ENCODE assay signal across 11 mouse cellular contexts in the genomic region with DNA sequence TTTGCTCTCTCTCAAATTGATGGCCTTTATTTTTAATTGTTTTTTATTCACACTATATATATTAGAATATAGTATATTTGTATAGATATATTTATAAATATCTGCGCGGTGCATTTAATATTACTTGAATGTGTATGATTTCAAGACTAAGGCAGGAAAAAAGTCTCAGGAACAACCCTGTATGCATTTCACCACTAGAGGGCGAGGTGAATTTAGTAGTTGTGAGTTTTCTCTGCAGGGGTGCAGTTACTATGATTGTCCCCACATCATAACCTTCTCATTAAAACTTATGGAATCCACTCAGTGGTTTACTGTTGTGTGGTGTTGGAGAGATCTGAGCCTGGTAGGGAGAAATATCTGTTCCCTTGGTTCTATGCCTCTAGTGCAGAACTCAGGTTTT. TPM values are rescaled to one million over a fixed set of nuclear protein-coding genes. Genes with fewer than 3 reads are reported as not detected.
DNase-seq lines count a peak whose midpoint lies in the region.
"Had no signal": no experiment of that assay in that cellular context is flagged by ENCODE, and none has a peak within 500 bp of the region (broad histone marks: within the 10 kb centered on the region; RNA-seq: fewer than 3 reads in every experiment).

No protein-coding gene starts in this region.

- intact Hi-C loops in gastrocnemius, postnatal 14 days (cut with DNase I; ENCODE audit: low total_unique reads) = no loop called here

- peak; percentile 14 for DNase-seq in adrenal gland, postnatal 10 days
- no peak for DNase-seq in adrenal gland, adult 2 months
- DNase-seq in layer of hippocampus, adult 11-12 months (ENCODE audit: low spot score) = peak; percentile 10
- DNase-seq in layer of hippocampus, adult 8-10 months (ENCODE audit: low spot score in 2 of 2) = no peak
- peak; percentile 41 for DNase-seq in ES-CJ7 (ENCODE audit: low read depth, low spot score)
- DNase-seq in induced T-regulatory cell, adult 2 months (ENCODE audit: low read depth) = peak; percentile 44
- no peak for DNase-seq in urinary bladder, postnatal 25 days (ENCODE audit: low spot score)
- no peak for DNase-seq in gastrocnemius, postnatal 14 days

RNA-seq across cellular contexts. Expression of gene Lipf, which starts 18.0 kb away (rescaled TPM):
- not detected for total RNA-seq in adrenal gland, postnatal 10 days (2021)
- total RNA-seq in adrenal gland, adult 2 months (2021) = not detected
- polyA plus RNA-seq in adrenal gland, adult 2 months (2012; rRNA removed) = not detected in 2 replicates
- not detected for total RNA-seq in layer of hippocampus, adult 8-10 months (2022)
- not detected for total RNA-seq in gastrocnemius, postnatal 14 days (2021)
- polyA plus RNA-seq: C2C12; intestine, embryonic 14.5 days; midbrain, embryonic 12.5 days had no signal

RNA-seq across cellular contexts. Expression of gene Lipk, which starts 29.1 kb away (rescaled TPM):
- under 1 TPM; 0.21 to 0.36 TPM for total RNA-seq in adrenal gland, postnatal 10 days (2021)
- under 1 TPM; 0.17 to 0.35 TPM for total RNA-seq in adrenal gland, adult 2 months (2021)
- polyA plus RNA-seq in adrenal gland, adult 2 months (2012; rRNA removed) = 0.04 TPM in 1 of 2 replicates, not detected in the other
- not detected for total RNA-seq in layer of hippocampus, adult 8-10 months (2022)
- total RNA-seq in gastrocnemius, postnatal 14 days (2021) = not detected
- polyA plus RNA-seq: C2C12; intestine, embryonic 14.5 days; midbrain, embryonic 12.5 days had no signal

Comparison
In these comparisons a context has a peak if more than half of its experiments do, and no peak if none do; other contexts are left out.
1. DNase-seq: peak in adrenal gland, postnatal 10 days (single experiment), layer of hippocampus, adult 11-12 months (single experiment), ES-CJ7 (single experiment) and induced T-regulatory cell, adult 2 months (single experiment); none in adrenal gland, adult 2 months (single experiment), layer of hippocampus, adult 8-10 months (0 of 2), urinary bladder, postnatal 25 days (single experiment) and gastrocnemius, postnatal 14 days (single experiment).